Mouse (Mus musculus) limb, embryonic 11.5 days (tissue): ENCODE results near the gene Tes. TPM values are rescaled to one million over a fixed set of nuclear protein-coding genes. Genes with fewer than 3 reads are reported as not detected.
A peak's percentile ranks its signal among the peaks of the same experiment; 100 is the strongest.

Experiments used
- ATAC-seq: fragments of 200-750 bp; cut with Nextera tagmentation; 2 replicates; pipeline ENCODE4 v1.8.0; 2017; ENCODE audit warnings: low read depth; ENCODE audit not compliant: insufficient number of reproducible peaks, low FRiP score, low TSS enrichment
- DNase-seq: peaks from one replicate; pipeline ENCODE4 v3.0.0-alpha.2; 2015; ENCODE audit warnings: low spot score
- H3K27ac ChIP-seq: fragments of 300-500 bp; sonication (generic); replicated peaks from 2 replicates; pipeline ENCODE4 v1.5.1; 2014; ENCODE audit warnings: low read depth, mild to moderate bottlenecking, low read length
- H3K27me3 ChIP-seq: fragments of 300-500 bp; sonication (generic); 2 replicates; pipeline ENCODE4 v1.6.1; 2014; ENCODE audit warnings: mild to moderate bottlenecking, low read length, mixed read lengths; ENCODE audit not compliant: control insufficient read depth, insufficient read depth
- H3K36me3 ChIP-seq: fragments of 300-500 bp; sonication (generic); 2 replicates; pipeline ENCODE4 v1.6.1; 2014; ENCODE audit warnings: mild to moderate bottlenecking, low read length, moderate library complexity, mixed read lengths; ENCODE audit not compliant: control insufficient read depth, insufficient read depth
- H3K4me1 ChIP-seq: fragments of 300-500 bp; sonication (generic); 2 replicates; pipeline ENCODE4 v1.6.1; 2014; ENCODE audit warnings: low read length, mixed read lengths; ENCODE audit not compliant: control insufficient read depth, insufficient read depth
- H3K4me2 ChIP-seq: fragments of 300-500 bp; sonication (generic); 2 replicates; pipeline ENCODE4 v1.6.1; 2014; ENCODE audit warnings: low read depth, mild to moderate bottlenecking, moderate library complexity; ENCODE audit not compliant: severe bottlenecking
- H3K4me3 ChIP-seq: fragments of 300-500 bp; sonication (generic); 2 replicates; pipeline ENCODE4 v1.5.1; 2014; ENCODE audit warnings: low read depth, low read length
- H3K9ac ChIP-seq: fragments of 300-500 bp; sonication (generic); 2 replicates; pipeline ENCODE4 v1.6.1; 2014; ENCODE audit warnings: mild to moderate bottlenecking, low read length
- H3K9me3 ChIP-seq: fragments of 300-500 bp; sonication (generic); 2 replicates; pipeline ENCODE4 v1.6.1; 2016; ENCODE audit warnings: low read length; ENCODE audit not compliant: control insufficient read depth
- WGBS: fragments of 180-500 bp; shearing (Covaris S2); extraction: QIAGEN DNeasy Blood & Tissue Kit; methylation state at CpG from one replicate; pipeline ENCODE4 v1.1.7; 2014; 5-methylcytosine and 5-hydroxymethylcytosine counted together
- polyA plus RNA-seq: library from polyadenylated mRNA; unstranded; fragments of >200 nt; fragmentation: Nextera tagmentation; extraction: Ambion mirVana; gene quantifications from 2 replicates; pipeline ENCODE4 v1.2.1, GENCODE M21; 2014

The Tes gene
- polyA plus RNA-seq, 1 experiment from 2014 or later: 126 TPM

DNA sequence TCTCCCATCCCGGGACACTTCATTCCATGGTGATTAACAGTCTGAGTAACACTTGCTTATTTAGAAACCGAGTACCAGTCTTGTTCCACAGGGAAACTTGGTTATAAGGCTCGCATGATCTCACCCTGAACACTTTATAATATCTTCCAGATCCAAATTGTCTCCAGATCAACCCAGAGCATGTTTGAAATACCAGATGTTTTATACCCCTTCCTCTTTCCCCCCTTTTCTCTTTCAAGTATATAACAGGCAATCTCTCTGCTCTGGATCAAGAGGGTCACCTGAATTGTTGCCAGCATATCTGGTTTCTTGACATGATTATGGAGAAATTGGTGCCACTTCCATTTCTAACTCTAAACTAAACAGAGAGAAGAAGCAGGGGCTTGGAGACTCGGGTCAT is 17.3 kb downstream of the Tes start:
- 59% methylated on average over 4 of the region's 4 CpGs for WGBS
- H3K36me3 ChIP-seq: no peaks in the 10 kb centered on the region
- H3K4me1 ChIP-seq: peaks cover 4% of the 10 kb centered on the region; the same call in 1 of the 2 replicates
- no peaks in the 10 kb centered on the region for H3K27me3 ChIP-seq
- no peaks in the 10 kb centered on the region for H3K9me3 ChIP-seq
- no peak overlapping the region for H3K4me2 ChIP-seq
- H3K27ac ChIP-seq: no peak overlapping the region
- no peak overlapping the region for H3K4me3 ChIP-seq
- H3K9ac ChIP-seq: no peak overlapping the region
- ATAC-seq: no peak
- DNase-seq: no peak

GRCm38 (mm10) chr6:17082800-17083199 is 17.9 kb downstream of the Tes start:
- no peaks in the 10 kb centered on the region for H3K27me3 ChIP-seq
- peaks cover 4% of the 10 kb centered on the region; the same call in 1 of the 2 replicates for H3K4me1 ChIP-seq
- no peak overlapping the region for H3K9ac ChIP-seq
- H3K4me2 ChIP-seq: no peak overlapping the region
- ATAC-seq: no peak
- no peak overlapping the region for H3K4me3 ChIP-seq
- no peaks in the 10 kb centered on the region for H3K36me3 ChIP-seq
- 68% methylated on average over 5 of the region's 5 CpGs for WGBS
- DNase-seq: no peak
- H3K9me3 ChIP-seq: no peaks in the 10 kb centered on the region
- no peak overlapping the region for H3K27ac ChIP-seq

- peak; percentile 80 for DNase-seq
- no peak for ATAC-seq
- Histone ChIP-seq H3K4me1 (no peaks in the 10 kb centered on the region), H3K27ac (no peak overlapping the region), H3K27me3 (no peaks in the 10 kb centered on the region), H3K9ac (no peak overlapping the region), H3K9me3 (no peaks in the 10 kb centered on the region), H3K4me2 (no peak overlapping the region), H3K4me3 (no peak overlapping the region), H3K36me3 (no peaks in the 10 kb centered on the region; the same call in 1 of the 2 replicates)
- 72% methylated on average over 6 of the region's 6 CpGs for WGBS
These were observed 22.5 kb downstream of the Tes start for GRCm38 (mm10) chr6:17087485-17087884.

DNA sequence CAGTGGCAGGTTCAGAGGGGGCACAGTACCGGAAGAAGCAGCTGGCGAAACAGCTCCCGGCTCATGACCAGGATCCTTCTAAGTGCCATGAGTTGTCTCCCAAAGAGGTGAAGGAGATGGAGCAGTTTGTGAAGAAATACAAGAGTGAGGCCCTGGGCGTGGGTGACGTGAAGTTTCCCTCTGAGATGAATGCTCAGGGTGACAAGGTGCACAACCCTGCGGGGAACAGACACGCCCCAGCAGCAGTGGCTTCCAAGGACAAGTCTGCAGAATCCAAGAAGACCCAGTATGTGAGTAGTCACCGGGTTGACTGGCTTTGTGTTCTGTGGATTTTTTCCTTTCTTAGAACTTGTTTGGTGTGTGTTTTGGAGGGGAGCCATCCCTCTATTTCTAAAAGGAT is 32.4 kb downstream of the Tes start:
- DNase-seq (no peak), ATAC-seq (no peak)
- no peaks in the 10 kb centered on the region for H3K4me1 ChIP-seq
- H3K9ac ChIP-seq: no peak overlapping the region
- H3K27me3 ChIP-seq: no peaks in the 10 kb centered on the region
- 93% methylated on average over 8 of the region's 8 CpGs for WGBS
- H3K4me2 ChIP-seq: no peak overlapping the region
- H3K9me3 ChIP-seq: no peaks in the 10 kb centered on the region
- H3K4me3 ChIP-seq: no peak overlapping the region
- H3K27ac ChIP-seq: no peak overlapping the region
- peaks cover 3% of the 10 kb centered on the region; the same call in 1 of the 2 replicates for H3K36me3 ChIP-seq

DNA sequence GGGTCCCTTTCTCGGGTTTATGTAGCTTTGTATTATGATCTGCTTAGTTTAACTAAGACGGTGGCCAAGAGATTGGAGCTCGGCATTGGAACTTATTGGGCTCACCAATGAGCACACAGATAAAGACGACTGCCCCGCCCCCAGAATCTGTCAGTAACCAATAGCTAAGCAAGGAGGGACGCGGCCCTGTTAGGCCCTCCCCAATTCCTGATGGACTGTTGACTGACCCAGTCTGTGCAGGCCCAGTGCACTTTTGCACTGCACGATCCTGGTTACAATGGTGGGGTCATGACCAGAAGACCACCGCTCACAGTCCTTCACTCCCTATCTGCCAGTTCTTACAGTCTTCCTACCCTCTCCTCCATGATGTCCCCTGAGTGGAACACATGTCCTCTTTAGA is 33.6 kb downstream of the Tes start:
- Histone ChIP-seq H3K4me3 (no peak overlapping the region), H3K9ac (no peak overlapping the region), H3K36me3 (peaks cover 3% of the 10 kb centered on the region; the same call in 1 of the 2 replicates), H3K27me3 (no peaks in the 10 kb centered on the region), H3K27ac (no peak overlapping the region), H3K4me2 (no peak overlapping the region), H3K4me1 (no peaks in the 10 kb centered on the region), H3K9me3 (no peaks in the 10 kb centered on the region)
- 89% methylated on average over 9 of the region's 9 CpGs for WGBS
- no peak for ATAC-seq
- DNase-seq: no peak

GRCm38 (mm10) chr6:17099477-17100130 is 34.7 kb downstream of the Tes start:
- Histone ChIP-seq H3K27me3 (no peaks in the 10 kb centered on the region), H3K4me1 (no peaks in the 10 kb centered on the region), H3K4me2 (no peak overlapping the region), H3K9me3 (no peaks in the 10 kb centered on the region), H3K4me3 (no peak overlapping the region), H3K9ac (no peak overlapping the region), H3K27ac (no peak overlapping the region), H3K36me3 (peaks cover 3% of the 10 kb centered on the region; the same call in 1 of the 2 replicates)
- 88% methylated on average over 25 of the region's 25 CpGs for WGBS
- ATAC-seq (no peak), DNase-seq (no peak)

DNA sequence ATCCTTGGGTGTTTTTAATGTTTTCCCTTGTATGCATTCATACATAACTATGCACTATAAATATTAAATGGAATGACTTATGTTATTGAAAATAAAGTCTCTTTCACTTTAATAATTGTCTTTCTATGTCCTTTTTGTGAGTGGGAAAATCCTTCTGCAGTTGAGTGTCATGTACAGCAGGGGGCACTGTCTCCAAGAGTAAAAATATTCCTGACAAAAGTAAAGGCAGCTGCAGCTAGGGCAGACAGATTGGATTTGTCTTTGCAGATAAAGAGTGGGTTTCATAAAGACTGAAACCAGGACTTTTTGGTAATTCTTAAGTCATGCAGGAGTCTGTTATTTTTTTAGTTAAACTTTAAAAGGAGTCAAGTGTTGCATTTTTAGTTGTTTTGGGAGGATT is 40.8 kb downstream of the Tes start:
- H3K27me3 ChIP-seq: no peaks in the 10 kb centered on the region
- no peaks in the 10 kb centered on the region for H3K4me1 ChIP-seq
- no peak overlapping the region for H3K9ac ChIP-seq
- no peak overlapping the region for H3K4me3 ChIP-seq
- H3K4me2 ChIP-seq: no peak overlapping the region
- DNase-seq (peak; percentile 44), ATAC-seq (no peak)
- no peak overlapping the region for H3K27ac ChIP-seq
- H3K36me3 ChIP-seq: no peaks in the 10 kb centered on the region
- no peaks in the 10 kb centered on the region for H3K9me3 ChIP-seq

- WGBS: 97% methylated on average over 5 of the region's 5 CpGs
- no peaks in the 10 kb centered on the region for H3K36me3 ChIP-seq
- DNase-seq (no peak), ATAC-seq (no peak)
- no peaks in the 10 kb centered on the region for H3K9me3 ChIP-seq
- no peak overlapping the region for H3K27ac ChIP-seq
- no peaks in the 10 kb centered on the region for H3K4me1 ChIP-seq
- no peak overlapping the region for H3K4me3 ChIP-seq
- no peaks in the 10 kb centered on the region for H3K27me3 ChIP-seq
- no peak overlapping the region for H3K9ac ChIP-seq
- no peak overlapping the region for H3K4me2 ChIP-seq
These were observed 41.5 kb downstream of the Tes start for GRCm38 (mm10) chr6:17106493-17106892.

DNA sequence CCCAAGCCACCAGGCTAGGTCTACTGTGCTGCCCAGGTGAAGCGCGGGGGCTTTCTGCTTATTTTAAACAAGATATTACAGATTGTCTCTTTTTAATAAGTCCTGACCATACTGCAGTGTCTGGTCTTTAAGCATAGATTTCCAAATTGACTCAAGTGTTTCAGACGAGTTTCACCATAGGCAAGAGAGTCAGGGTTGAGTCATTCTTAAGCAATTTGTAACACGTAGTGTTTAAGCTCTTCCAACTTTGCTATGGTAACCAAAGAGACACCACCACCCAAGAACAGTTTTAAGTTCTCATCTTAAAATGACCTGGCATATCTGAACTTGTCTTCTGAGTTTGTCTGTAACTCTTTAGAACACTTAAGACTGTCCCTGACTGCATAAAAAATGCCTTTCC is 44.3 kb downstream of the Tes start:
- Histone ChIP-seq H3K27ac (no peak overlapping the region), H3K27me3 (no peaks in the 10 kb centered on the region), H3K9me3 (no peaks in the 10 kb centered on the region), H3K4me2 (no peak overlapping the region), H3K36me3 (no peaks in the 10 kb centered on the region), H3K9ac (no peak overlapping the region), H3K4me3 (no peak overlapping the region), H3K4me1 (no peaks in the 10 kb centered on the region)
- DNase-seq: no peak
- no peak for ATAC-seq
- WGBS: 90% methylated on average over 4 of the region's 4 CpGs
